Mouse (Mus musculus) bone marrow, adult 2 months (tissue): Measurements from ENCODE around the gene Slc7a7.

ENCODE experiments used
- CTCF ChIP-seq: fragments of 200-500 bp; IDR thresholded peaks from 2 replicates; pipeline ENCODE4 v1.5.1; 2011; ENCODE audit warnings: low read length, control low read depth; ENCODE audit not compliant: control insufficient read depth, insufficient read depth
- POLR2A ChIP-seq: fragments of 200-500 bp; IDR thresholded peaks from 2 replicates; pipeline ENCODE4 v1.6.1; 2011; ENCODE audit warnings: low read depth, mild to moderate bottlenecking, control low read depth, low read length, borderline replicate concordance; ENCODE audit not compliant: control insufficient read depth

GRCm38 (mm10) chr14:54432078-54432836 is 14.7 kb upstream of the Slc7a7 start:
- TF ChIP-seq CTCF, result no peak
- 0 out of 2 replicates have a peak, but pooled peaks have one; percentile 17 for TF ChIP-seq POLR2A
